Mouse (Mus musculus): ENCODE results near the gene Cept1.

DNA sequence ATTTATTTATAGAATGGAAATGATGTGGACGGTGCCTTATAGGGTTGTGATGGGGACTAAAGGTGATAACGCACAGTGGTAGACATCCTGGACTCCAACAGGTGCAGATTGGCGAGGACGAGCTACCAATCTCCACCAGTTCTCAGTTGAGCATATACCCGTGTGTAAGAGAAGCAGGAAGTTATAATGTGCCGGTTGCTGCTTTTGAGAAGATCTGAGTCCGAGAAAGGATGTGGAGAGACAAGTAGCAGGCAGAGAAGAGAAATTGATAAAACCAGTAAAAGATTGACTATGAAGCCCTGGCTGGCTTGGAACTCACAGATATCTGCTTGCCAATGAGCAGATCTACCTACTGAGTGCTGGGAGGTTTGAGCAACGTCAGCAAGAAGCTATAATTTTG lies 54.4 kb downstream of the Cept1 start:
- TF ChIP-seq CEBPB (IDR thresholded peaks at IDR 0.05; ENCODE audit: insufficient read depth, poor library complexity, severe bottlenecking) (no peak), POLR2A (IDR thresholded peaks at IDR 0.05; ENCODE audit: insufficient read length, low read depth) (no peak), MYOD1 (IDR thresholded peaks at IDR 0.05; ENCODE audit: control insufficient read depth in 1 of 3, insufficient read length in 2 of 3, low read depth in 2 of 3) (no peak), TCF12 (IDR thresholded peaks at IDR 0.05; ENCODE audit: insufficient read depth, poor library complexity, severe bottlenecking) (no peak), MYOG (IDR thresholded peaks at IDR 0.05; ENCODE audit: control insufficient read depth in 1 of 3, insufficient read depth in 1 of 3, insufficient read length in 2 of 3, low read depth in 2 of 3) (no peak), MAX (IDR thresholded peaks at IDR 0.05; ENCODE audit: low read depth) (no peak)
